Mouse (Mus musculus): ENCODE data around the gene Spint3. TPM values are rescaled to one million over a fixed set of nuclear protein-coding genes. Genes with fewer than 3 reads are reported as not detected.

Gene Spint3
- polyA plus RNA-seq, 2 experiments: not detected

DNA sequence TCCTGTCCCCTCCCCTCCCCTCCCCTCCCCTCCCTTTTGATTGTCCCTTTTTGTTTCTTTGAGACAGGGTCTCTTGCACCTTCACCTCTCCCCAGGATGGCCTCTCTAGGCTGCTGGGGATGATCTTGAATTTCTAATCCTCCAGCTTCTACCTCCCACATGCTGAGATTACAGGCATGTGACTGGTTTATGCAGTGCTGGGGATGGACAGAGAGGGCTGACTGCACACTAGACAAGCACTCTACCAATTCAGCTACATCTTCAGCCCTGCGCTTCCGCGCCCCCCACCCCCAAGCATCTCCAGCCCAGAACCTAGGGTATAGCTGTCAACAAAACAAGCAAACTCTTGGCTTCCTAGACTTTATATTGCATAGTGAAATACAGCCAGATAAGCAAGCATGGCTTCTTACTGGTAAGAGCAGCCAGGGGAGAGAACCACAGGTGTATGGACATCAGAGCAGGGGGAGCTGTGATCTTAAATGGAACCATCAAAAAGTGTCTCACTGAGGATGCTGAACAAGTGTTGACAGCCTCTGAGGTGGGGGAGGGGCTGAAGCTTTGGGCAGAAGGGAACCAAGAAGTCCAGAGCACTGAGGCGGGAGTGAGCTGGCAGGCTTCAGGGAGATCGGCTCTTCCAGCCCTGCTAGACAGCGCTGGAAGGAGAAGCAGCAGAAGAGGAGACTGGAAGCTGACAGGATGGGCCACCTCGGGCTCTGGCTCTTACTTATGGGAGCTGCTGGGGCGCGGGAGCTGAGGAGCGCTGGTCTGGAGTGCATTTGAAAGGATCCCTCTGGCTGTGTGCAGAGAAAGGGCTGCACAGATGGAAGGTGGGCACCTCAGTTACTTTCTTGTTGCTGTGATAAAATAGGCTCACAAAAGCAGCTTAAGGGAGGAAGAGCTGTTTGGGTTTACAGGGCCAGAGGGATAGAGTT is 23.0 kb downstream of the Spint3 start:
- DNase-seq (ENCODE audit: low spot score): no peak
- Histone ChIP-seq H3K4me1 (ENCODE audit: control insufficient read depth, insufficient read depth, low read length) (no peaks in the 10 kb centered on the region), H3K36me3 (ENCODE audit: control insufficient read depth, insufficient read depth, low read length) (no peaks in the 10 kb centered on the region), H3K27me3 (ENCODE audit: control insufficient read depth, insufficient read depth, low read length) (no peaks in the 10 kb centered on the region), H3K4me2 (replicated peaks; ENCODE audit: low read depth, low read length, severe bottlenecking) (0 out of 2 replicates have a peak overlapping the region, but pooled peaks have one; percentile 10), H3K9me3 (ENCODE audit: control insufficient read depth, low read length) (no peaks in the 10 kb centered on the region), H3K9ac (ENCODE audit: low read depth, low read length, severe bottlenecking) (0 out of 2 replicates have a peak overlapping the region, but pooled peaks have one; percentile 28), H3K27ac (replicated peaks; ENCODE audit: low read depth, low read length) (no peak overlapping the region), H3K4me3 (replicated peaks; ENCODE audit: low read length) (no peak overlapping the region)
- 25% methylated on average over 10 of the region's 10 CpGs for WGBS
- no peak for ATAC-seq (ENCODE audit: low FRiP score, low read depth)
- no peak for TF ChIP-seq POLR2A (IDR thresholded peaks at IDR 0.05; ENCODE audit: borderline replicate concordance, extremely low read depth, insufficient read depth, insufficient read length)

DNA sequence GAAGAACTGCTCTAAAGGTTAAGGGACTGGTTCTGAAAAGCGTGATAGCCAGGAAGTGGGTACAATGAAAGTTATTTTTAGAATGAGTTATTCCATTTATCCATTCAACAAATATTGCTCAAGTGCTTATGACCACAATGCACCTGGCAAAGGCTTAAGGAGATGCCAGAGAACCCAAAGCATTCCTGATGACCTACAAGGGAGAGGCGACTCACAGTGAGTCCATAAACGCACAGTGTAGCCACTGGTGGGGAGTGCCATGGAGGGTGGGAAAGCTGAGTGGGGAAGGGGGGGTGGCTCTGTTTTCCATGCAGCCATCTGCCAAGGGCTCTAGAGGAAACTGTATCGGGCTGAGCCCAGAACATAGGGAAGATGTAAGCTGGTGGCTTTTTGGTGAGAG is 23.9 kb downstream of the Spint3 start:
- TF ChIP-seq POLR2A (IDR thresholded peaks at IDR 0.05; ENCODE audit: borderline replicate concordance, extremely low read depth, insufficient read depth, insufficient read length): no peak
- no peak overlapping the region for H3K9ac ChIP-seq (ENCODE audit: low read depth, low read length, severe bottlenecking)
- H3K27ac ChIP-seq (replicated peaks; ENCODE audit: low read depth, low read length): no peak overlapping the region
- no peaks in the 10 kb centered on the region for H3K9me3 ChIP-seq (ENCODE audit: control insufficient read depth, low read length)
- H3K27me3 ChIP-seq (ENCODE audit: control insufficient read depth, insufficient read depth, low read length): no peaks in the 10 kb centered on the region
- DNase-seq (ENCODE audit: low spot score): no peak
- H3K36me3 ChIP-seq (ENCODE audit: control insufficient read depth, insufficient read depth, low read length): no peaks in the 10 kb centered on the region
- no peak overlapping the region for H3K4me2 ChIP-seq (replicated peaks; ENCODE audit: low read depth, low read length, severe bottlenecking)
- 51% methylated on average over 4 of the region's 4 CpGs for WGBS
- no peak overlapping the region for H3K4me3 ChIP-seq (replicated peaks; ENCODE audit: low read length)
- no peak for ATAC-seq (ENCODE audit: low FRiP score, low read depth)
- no peaks in the 10 kb centered on the region for H3K4me1 ChIP-seq (ENCODE audit: control insufficient read depth, insufficient read depth, low read length)

GRCm38 (mm10) chr2:164544454-164545097 is 28.7 kb downstream of the Spint3 start:
- Histone ChIP-seq H3K4me3 (replicated peaks; ENCODE audit: low read length) (no peak overlapping the region), H3K9ac (ENCODE audit: low read depth, low read length, severe bottlenecking) (no peak overlapping the region), H3K36me3 (ENCODE audit: control insufficient read depth, insufficient read depth, low read length) (no peaks in the 10 kb centered on the region), H3K9me3 (ENCODE audit: control insufficient read depth, low read length) (no peaks in the 10 kb centered on the region), H3K4me1 (ENCODE audit: control insufficient read depth, insufficient read depth, low read length) (no peaks in the 10 kb centered on the region), H3K27ac (replicated peaks; ENCODE audit: low read depth, low read length) (no peak overlapping the region), H3K27me3 (ENCODE audit: control insufficient read depth, insufficient read depth, low read length) (no peaks in the 10 kb centered on the region), H3K4me2 (replicated peaks; ENCODE audit: low read depth, low read length, severe bottlenecking) (no peak overlapping the region)
- TF ChIP-seq POLR2A (IDR thresholded peaks at IDR 0.05; ENCODE audit: borderline replicate concordance, extremely low read depth, insufficient read depth, insufficient read length): no peak
- WGBS: 47% methylated on average over 5 of the region's 5 CpGs
- ATAC-seq (ENCODE audit: low FRiP score, low read depth) (no peak), DNase-seq (ENCODE audit: low spot score) (no peak)

DNA sequence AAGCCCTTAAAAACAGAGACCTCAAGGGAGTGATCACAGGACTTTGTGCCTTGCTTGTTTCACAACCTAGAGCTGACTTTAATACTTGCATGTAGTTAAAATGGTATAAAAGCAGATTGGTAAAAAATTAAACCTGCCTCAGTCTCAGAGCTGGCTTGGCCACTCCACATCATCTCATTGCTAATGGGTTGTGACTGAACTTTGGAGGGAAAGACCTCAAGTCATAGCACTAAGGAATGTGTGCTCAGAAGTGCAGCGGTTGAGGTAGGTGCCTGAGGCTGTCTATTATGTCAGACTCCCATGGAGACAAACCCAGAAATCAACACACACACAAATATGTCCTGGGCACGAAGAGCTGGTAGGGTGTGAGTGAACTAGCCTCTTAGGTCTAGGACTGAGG is 29.5 kb downstream of the Spint3 start:
- H3K27ac ChIP-seq (replicated peaks; ENCODE audit: low read depth, low read length): no peak overlapping the region
- TF ChIP-seq POLR2A (IDR thresholded peaks at IDR 0.05; ENCODE audit: borderline replicate concordance, extremely low read depth, insufficient read depth, insufficient read length): no peak
- no peaks in the 10 kb centered on the region for H3K36me3 ChIP-seq (ENCODE audit: control insufficient read depth, insufficient read depth, low read length)
- DNase-seq (ENCODE audit: low spot score): no peak
- ATAC-seq (ENCODE audit: low FRiP score, low read depth): no peak
- no peak overlapping the region for H3K4me2 ChIP-seq (replicated peaks; ENCODE audit: low read depth, low read length, severe bottlenecking)
- no peaks in the 10 kb centered on the region for H3K9me3 ChIP-seq (ENCODE audit: control insufficient read depth, low read length)
- H3K4me3 ChIP-seq (replicated peaks; ENCODE audit: low read length): no peak overlapping the region
- no peaks in the 10 kb centered on the region for H3K27me3 ChIP-seq (ENCODE audit: control insufficient read depth, insufficient read depth, low read length)
- H3K9ac ChIP-seq (ENCODE audit: low read depth, low read length, severe bottlenecking): no peak overlapping the region
- WGBS: 56% methylated on average over 2 of the region's 2 CpGs
- H3K4me1 ChIP-seq (ENCODE audit: control insufficient read depth, insufficient read depth, low read length): no peaks in the 10 kb centered on the region

GRCm38 (mm10) chr2:164542598-164542997 is 30.7 kb downstream of the Spint3 start:
- H3K9me3 ChIP-seq (ENCODE audit: control insufficient read depth, low read length): no peaks in the 10 kb centered on the region
- H3K36me3 ChIP-seq (ENCODE audit: control insufficient read depth, insufficient read depth, low read length): no peaks in the 10 kb centered on the region
- no peak overlapping the region for H3K4me3 ChIP-seq (replicated peaks; ENCODE audit: low read length)
- H3K4me1 ChIP-seq (ENCODE audit: control insufficient read depth, insufficient read depth, low read length): no peaks in the 10 kb centered on the region
- no peak for ATAC-seq (ENCODE audit: low FRiP score, low read depth)
- no peak for TF ChIP-seq POLR2A (IDR thresholded peaks at IDR 0.05; ENCODE audit: borderline replicate concordance, extremely low read depth, insufficient read depth, insufficient read length)
- no peak overlapping the region for H3K9ac ChIP-seq (ENCODE audit: low read depth, low read length, severe bottlenecking)
- DNase-seq (ENCODE audit: low spot score): no peak
- no peaks in the 10 kb centered on the region for H3K27me3 ChIP-seq (ENCODE audit: control insufficient read depth, insufficient read depth, low read length)
- no peak overlapping the region for H3K27ac ChIP-seq (replicated peaks; ENCODE audit: low read depth, low read length)
- no peak overlapping the region for H3K4me2 ChIP-seq (replicated peaks; ENCODE audit: low read depth, low read length, severe bottlenecking)
- WGBS: 79% methylated on average over 7 of the region's 7 CpGs

Data from limb, embryonic 14.5 days (tissue).